Mouse (Mus musculus) cortical plate, adult 2 months (tissue): ENCODE results near the gene Ptprk.

Experiments used
- CTCF ChIP-seq: fragments of 200-500 bp; IDR thresholded peaks from 2 replicates; pipeline ENCODE4 v1.5.1; 2011; ENCODE audit warnings: mild to moderate bottlenecking, control low read depth, low read length; ENCODE audit not compliant: insufficient read depth; ENCODE audit errors: extremely low read depth
- POLR2A ChIP-seq: fragments of 200-500 bp; IDR thresholded peaks from 2 replicates; pipeline ENCODE4 v1.6.1; 2011; ENCODE audit warnings: mild to moderate bottlenecking, low read length, control low read depth; ENCODE audit not compliant: insufficient read depth; ENCODE audit errors: extremely low read depth

GRCm38 (mm10) chr10:28492206-28492605 lies 417.6 kb downstream of the Ptprk start:
- TF ChIP-seq CTCF = no peak
- TF ChIP-seq POLR2A = no peak
